Mouse (Mus musculus) ovary, postnatal 14 days (tissue): ENCODE measurements around the gene Pcdh9.
A peak's percentile ranks its signal among the peaks of the same experiment; 100 is the strongest.

ENCODE experiments used
- DNase-seq: peaks from one replicate; pipeline ENCODE4 v3.0.0; 2022; ENCODE audit warnings: low spot score

Pcdh9 gene

GRCm38 (mm10) chr14:93890519-93891370 lies at the start of gene Pcdh9:
TSS of gene Pcdh9 (minus strand) at chr14:93890679.
- peak; percentile 71 for DNase-seq

DNA sequence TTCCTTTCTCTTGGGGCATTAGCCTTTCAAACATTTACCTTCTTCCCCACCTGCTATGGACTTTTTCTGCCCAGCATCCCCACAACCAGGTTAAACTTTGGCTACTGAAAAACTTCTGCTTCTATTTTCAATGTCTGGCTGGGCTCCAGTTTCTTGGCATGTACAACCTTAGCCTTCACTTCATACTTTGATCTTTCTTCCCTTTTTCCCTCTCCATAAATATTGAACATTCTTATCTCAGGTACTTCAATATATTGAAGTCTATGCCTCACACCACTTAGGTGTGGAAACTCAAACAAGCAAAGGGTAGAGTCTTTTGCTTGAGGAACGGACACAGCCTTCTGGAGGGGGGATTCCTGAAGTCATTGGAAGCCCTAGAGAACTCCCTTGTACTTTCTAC lies 16.4 kb upstream of the Pcdh9 start:
- no peak for DNase-seq

GRCm38 (mm10) chr14:93898533-93898932 lies 8.1 kb upstream of the Pcdh9 start:
- DNase-seq, result no peak

- no peak for DNase-seq
Observed at GRCm38 (mm10) chr14:93895131-93895530, 4.7 kb upstream of the Pcdh9 start.

GRCm38 (mm10) chr14:93891371-93891746 lies 880 bp upstream of the Pcdh9 start:
- no peak for DNase-seq

GRCm38 (mm10) chr14:93889839-93890518 lies 500 bp downstream of the Pcdh9 start:
- DNase-seq, result no peak

DNA sequence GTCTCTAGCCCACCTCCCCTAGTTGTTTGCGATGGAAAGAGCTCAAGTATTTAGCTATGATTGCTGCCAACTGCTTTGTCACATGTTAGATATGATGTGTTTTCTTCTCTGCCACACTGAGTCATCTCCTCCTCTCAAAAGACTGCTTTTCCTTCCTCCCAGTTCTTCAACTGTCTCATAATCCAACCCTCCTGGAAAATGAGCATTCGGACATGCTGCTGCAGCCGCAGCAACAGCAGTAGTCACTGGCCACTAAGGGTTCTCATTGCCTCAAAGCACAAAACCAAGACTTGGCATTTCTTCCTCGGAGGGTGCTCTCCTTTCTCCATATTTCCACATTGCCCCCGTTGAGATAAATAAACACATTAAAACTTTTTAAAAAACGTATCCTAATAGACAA lies 1.2 kb downstream of the Pcdh9 start:
- DNase-seq, result no peak

DNA sequence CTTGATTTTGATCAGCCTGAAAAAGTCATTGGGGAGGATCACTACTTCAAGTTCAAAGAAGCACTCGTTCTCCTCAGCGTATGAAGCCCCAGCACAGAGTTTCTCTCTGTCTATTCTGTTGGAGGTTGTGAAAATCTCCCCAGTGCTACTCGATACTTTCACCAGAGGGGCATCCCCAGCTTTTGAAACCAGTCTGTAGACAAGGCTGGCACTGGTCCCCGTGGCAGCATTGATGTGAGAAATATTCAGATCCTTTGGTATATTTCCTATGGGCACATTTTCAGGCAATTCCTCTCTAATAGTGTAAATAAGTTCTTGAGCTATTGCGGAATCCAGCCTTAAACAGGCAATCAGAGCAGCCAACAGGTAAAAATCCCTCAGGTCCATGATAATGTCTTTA lies 2.1 kb downstream of the Pcdh9 start:
- no peak for DNase-seq

- DNase-seq, result no peak
Observed at GRCm38 (mm10) chr14:93887066-93887465, 3.4 kb downstream of the Pcdh9 start.

GRCm38 (mm10) chr14:93885551-93886084 lies 4.9 kb downstream of the Pcdh9 start:
- DNase-seq, result no peak

- DNase-seq, result peak; percentile 65
Observed at GRCm38 (mm10) chr14:93884467-93884866, 6.0 kb downstream of the Pcdh9 start.

DNA sequence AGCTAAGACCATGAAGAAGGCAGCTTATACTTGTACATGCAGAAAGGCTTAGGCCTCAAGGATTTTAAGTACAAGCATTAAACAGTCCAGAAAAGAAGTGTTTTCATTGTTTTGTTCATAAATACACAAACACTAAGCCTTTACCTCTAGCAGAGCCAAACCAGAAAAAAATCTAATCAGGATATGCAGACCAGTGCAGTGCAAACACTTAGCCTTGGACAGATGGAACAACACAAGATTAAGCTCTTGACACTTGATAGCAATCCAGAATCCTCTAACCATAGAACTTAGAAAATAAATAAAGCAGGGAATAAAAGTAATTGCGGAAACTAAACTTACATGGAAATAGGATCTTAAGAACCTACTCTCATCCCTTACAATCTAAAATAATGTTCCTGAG lies 10.4 kb downstream of the Pcdh9 start:
- no peak for DNase-seq

DNA sequence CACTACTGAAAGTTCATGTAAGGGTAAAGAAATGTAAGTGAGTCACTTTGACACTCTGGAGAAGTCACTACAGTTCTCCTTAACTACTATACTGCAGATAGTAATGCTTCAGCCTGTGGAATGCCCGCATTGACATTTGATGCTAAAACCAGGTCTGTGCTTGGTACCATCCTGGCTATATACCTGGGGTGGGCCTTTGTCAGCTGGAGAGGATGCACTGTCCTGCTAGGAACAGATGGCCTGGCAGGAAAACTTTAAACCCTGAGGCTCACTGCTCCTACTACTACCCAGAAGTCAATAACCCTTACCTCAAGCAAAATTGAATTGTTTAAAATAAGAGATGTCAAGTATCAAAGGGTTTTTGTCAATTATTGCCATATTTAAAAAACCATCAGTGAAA lies 14.5 kb downstream of the Pcdh9 start:
- no peak for DNase-seq

DNA sequence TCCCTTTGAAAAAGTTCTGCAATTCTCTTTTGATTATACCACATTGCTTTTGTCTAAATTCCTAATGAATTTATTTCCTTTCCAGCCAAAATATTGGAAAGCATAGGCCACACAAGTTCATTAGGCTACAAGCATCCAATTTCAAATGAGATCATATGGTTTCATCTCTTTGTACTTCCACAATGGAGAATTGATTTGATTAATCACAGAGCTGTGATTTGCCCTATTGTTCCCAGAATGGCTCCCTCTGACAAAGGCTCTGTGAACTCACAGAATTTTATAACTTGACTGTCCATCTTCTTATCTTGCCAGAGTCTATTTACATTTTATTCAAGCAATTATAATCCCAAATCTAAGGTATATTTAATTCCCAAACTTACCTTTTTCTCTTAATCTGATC lies 22.3 kb downstream of the Pcdh9 start:
- DNase-seq, result no peak

DNA sequence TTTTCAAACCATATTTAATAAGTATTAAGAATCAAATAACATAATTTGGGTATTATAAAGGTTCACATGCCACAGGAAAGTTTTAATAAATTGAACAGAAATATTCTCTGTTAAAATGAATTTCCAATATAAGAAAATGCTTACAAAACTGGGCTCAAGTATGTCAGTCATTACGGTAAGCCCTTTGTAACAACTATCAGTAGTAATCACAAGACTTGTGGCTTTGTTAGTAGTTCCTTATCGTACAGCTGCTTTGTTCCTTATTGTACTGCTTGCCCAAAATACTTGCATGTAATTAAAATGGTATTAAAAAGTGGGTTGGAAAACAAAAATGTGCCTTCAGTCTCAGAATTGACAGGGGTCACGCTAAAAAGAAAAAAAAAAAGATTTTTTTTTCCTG lies 32.4 kb downstream of the Pcdh9 start:
- no peak for DNase-seq

DNA sequence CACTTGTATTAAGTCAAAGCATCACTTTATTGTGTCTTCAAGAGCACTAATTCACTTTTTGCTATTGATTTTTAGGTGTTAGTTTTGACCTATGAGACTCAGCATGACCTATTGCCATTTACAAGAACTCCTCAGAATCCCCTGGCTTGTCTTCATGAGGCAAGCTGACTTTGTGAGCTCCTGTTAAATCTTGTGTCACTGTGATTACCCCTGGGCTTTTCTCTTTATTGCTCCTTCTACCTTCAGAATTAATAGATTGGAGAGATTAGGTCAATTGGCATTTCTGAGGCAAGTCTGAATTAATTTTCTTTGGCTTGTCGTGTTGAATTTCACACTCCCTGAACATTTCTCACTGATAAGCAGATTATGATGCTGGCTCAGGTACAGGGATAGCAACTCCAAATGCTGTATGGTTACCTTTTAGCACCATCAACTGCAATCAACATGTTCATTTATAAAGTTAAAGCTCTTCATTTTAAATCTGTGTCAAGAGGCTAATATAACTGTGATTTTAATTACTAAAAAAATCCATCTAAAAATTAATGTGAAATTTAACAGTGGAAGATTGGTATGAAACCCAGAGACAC lies 44.3 kb downstream of the Pcdh9 start:
- no peak for DNase-seq

DNA sequence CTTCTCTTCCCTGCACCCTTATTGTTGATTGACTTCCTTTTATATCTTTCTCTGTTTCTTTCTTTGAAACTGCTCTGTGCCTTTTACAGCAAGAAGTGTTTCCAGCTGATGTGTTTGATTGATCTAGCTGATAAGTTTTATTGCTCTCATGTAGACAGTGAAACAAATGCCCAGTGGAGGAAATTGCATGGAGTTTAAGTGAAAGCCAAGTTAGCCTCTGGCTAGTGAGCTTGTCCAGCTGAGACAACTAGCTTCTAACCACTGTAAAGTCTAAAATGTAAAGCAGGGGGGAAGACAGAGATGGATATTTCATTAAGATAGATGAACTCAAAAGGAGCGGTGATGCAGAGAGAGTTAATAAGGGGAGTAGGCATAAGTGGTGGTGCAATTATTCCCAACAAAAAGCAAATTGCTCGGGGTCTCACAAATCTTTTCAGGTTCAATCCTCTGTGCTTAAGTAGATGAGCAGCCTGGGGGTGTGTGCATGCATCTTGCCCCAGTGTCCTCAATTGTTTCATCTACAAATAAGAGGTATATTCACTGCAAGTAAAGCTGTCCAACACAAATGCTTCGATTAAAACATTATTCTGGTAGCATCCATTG lies 47.7 kb downstream of the Pcdh9 start:
- no peak for DNase-seq

DNA sequence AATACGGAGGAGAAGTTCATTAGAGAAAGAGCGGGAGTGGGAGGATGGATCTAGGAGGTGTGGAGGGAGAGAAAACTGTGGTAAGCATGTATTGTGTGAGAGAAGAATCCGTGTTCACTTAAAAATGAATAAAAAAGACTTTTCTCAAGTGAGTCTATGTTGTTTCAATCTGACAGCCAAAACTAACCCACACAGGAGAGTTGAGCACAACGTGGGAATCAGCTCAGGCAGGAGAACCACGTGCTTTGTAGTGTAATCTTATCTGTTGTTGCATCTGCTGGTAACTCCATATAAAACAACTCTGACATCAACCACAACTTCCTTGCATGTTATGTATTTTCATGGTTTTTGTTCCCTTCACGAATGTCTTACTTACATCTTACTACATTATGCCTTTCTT lies 58.0 kb downstream of the Pcdh9 start:
- DNase-seq, result no peak

GRCm38 (mm10) chr14:93827159-93827558 lies 63.3 kb downstream of the Pcdh9 start:
- no peak for DNase-seq

- no peak for DNase-seq
Observed at GRCm38 (mm10) chr14:93826042-93826462, 64.4 kb downstream of the Pcdh9 start.

DNA sequence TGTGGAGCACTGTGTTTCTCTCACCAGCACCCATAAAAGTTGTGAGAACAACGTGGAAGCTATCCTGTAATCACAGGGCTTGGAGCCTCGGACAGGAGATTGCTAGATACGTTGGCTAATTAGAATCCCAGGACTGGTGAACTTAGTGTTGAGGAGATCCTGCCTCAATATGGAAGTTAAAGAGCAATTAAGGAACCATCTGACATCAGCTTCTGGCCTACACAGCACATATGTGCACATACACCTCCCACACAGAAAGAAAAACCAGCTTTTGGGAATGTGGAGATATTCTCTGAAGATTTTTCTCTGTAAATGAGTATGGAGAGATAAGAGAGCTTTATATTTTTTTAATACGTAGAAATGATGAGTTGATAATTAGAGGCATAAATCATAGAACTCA lies 71.6 kb downstream of the Pcdh9 start:
- DNase-seq, result no peak

GRCm38 (mm10) chr14:93817591-93817990 lies 72.9 kb downstream of the Pcdh9 start:
- no peak for DNase-seq

- DNase-seq, result no peak
Observed at GRCm38 (mm10) chr14:93794530-93794929, 95.9 kb downstream of the Pcdh9 start.
